Mouse (Mus musculus) heart, adult 2 months (tissue): ENCODE results near the gene Utp6. TPM values are rescaled to one million over a fixed set of nuclear protein-coding genes. Genes with fewer than 3 reads are reported as not detected.
A peak's percentile ranks its signal among the peaks of the same experiment; 100 is the strongest.

Experiments
- DNase-seq, 2 experiments: peaks; one replicate each; pipeline ENCODE4 v3.0.0; 2021
- H3K27ac ChIP-seq: fragments of 200-600 bp; 2 replicates; pipeline ENCODE4 v1.8.1; 2022
- H3K27me3 ChIP-seq: fragments of 200-500 bp; 2 replicates; pipeline ENCODE4 v1.6.1; 2012; ENCODE audit warnings: mild to moderate bottlenecking, low read length, inconsistent platforms, mixed read lengths; ENCODE audit not compliant: control insufficient read depth, insufficient read depth
- H3K36me3 ChIP-seq: fragments of 200-500 bp; 2 replicates; pipeline ENCODE4 v1.6.1; 2012; ENCODE audit warnings: low read length, inconsistent platforms; ENCODE audit not compliant: control insufficient read depth, insufficient read depth
- H3K4me1 ChIP-seq: fragments of 200-500 bp; 2 replicates; pipeline ENCODE4 v1.6.1; 2011; ENCODE audit warnings: low read length; ENCODE audit not compliant: control insufficient read depth, insufficient read depth
- H3K4me3 ChIP-seq: fragments of 200-600 bp; 2 replicates; pipeline ENCODE4 v1.8.1; 2022
- H3K79me2 ChIP-seq: fragments of 200-500 bp; replicated peaks from 2 replicates; pipeline ENCODE4 v1.6.1; 2012; ENCODE audit warnings: mild to moderate bottlenecking, inconsistent platforms, low read length, moderate library complexity, mixed read lengths; ENCODE audit not compliant: control insufficient read depth, insufficient read depth
- H3K9ac ChIP-seq: fragments of 200-500 bp; 2 replicates; pipeline ENCODE4 v1.6.1; 2012; ENCODE audit warnings: low read depth, mild to moderate bottlenecking, control low read depth, inconsistent platforms, low read length, mixed read lengths
- CTCF ChIP-seq: fragments of 200-600 bp; IDR thresholded peaks from 2 replicates; pipeline ENCODE4 v1.8.1; 2022; ENCODE audit warnings: antibody characterized with exemption, mild to moderate bottlenecking, moderate library complexity
- EP300 ChIP-seq: fragments of 200-500 bp; IDR thresholded peaks from 2 replicates; pipeline ENCODE4 v1.6.1; 2011; ENCODE audit warnings: low read depth, low read length, control low read depth; ENCODE audit not compliant: insufficient read depth
- POLR2A ChIP-seq: fragments of 200-500 bp; IDR thresholded peaks from 2 replicates; pipeline ENCODE4 v1.6.1; 2011; ENCODE audit warnings: mild to moderate bottlenecking, low read depth, low read length, control low read depth; ENCODE audit not compliant: insufficient read depth
- WGBS: fragments of 180-500 bp; shearing (Covaris S2); methylation state at CpG from one replicate; pipeline ENCODE4 v1.1.7; 2018; 5-methylcytosine and 5-hydroxymethylcytosine counted together
- intact Hi-C: fragments of 180-260 bp; cut with DNase I; formaldehyde crosslinking; loops from one replicate; pipeline ENCODE4 v1.15.1; 2025
- polyA plus RNA-seq: library from polyadenylated mRNA; depleted of rRNA; stranded (reverse); fragments of >200 nt; gene quantifications from 2 replicates; pipeline ENCODE4 v1.2.3, GENCODE M21; 2012
- total RNA-seq, 2 experiments: library from RNA; stranded (reverse); gene quantifications; 2 replicates each; pipeline ENCODE4 v1.2.3; 2021

The Utp6 gene
- total and polyA plus RNA-seq, 3 experiments = 5.9 to 26.6 (median 25.5) TPM

DNA sequence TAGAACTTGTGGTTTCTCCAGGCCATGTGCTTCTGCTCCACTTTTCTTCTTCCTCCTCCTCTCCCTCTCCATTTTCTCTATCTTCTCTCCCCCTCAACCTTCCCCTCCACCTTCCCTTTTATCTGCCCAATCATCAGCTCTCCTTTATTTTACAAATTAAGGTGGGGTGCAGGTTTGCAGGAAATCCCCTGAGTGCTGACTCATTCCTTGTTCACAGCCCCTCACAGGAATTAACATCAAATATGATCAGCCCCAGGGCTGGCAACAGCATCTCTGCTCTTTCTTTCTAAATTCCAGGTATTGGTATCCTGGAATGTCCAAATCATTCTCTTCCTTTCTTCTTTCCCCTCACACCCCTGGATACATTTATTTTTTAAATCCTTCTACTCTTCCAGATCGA, 14.0 kb upstream of the Utp6 start:
- intact Hi-C loops = no loop called here
- Histone ChIP-seq H3K9ac (no peak overlapping the region), H3K79me2 (no peaks in the 10 kb centered on the region), H3K4me1 (peaks cover 2% of the 10 kb centered on the region), H3K27me3 (peaks cover 4% of the 10 kb centered on the region; the same call in 1 of the 2 replicates), H3K4me3 (no peak overlapping the region), H3K27ac (no peak overlapping the region), H3K36me3 (no peaks in the 10 kb centered on the region)
- TF ChIP-seq CTCF = no peak
- TF ChIP-seq EP300 = no peak
- no peak for TF ChIP-seq POLR2A
- 96% methylated on average over 1 of the region's 1 CpGs for WGBS
- DNase-seq = no peak

DNA sequence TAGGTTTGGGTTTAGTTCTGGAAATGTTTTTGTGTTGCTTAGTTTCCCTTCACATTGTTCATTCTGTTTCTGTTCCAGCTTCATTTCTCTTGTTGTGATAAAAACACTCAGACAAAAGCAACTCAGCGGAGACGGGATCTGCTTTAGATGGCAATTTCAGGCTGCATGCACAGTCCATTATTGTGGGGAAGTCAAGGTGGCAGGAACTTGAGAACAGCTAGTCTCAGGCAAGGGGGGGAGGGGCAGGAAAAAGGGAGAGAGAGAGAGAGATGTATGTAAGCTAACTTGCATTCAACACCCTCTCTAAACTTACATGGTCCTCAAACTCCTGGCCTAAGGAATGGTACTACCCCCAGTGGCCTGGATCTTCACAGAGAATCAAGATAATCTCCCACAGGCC, 13.2 kb upstream of the Utp6 start:
- no peak overlapping the region for H3K4me3 ChIP-seq
- H3K36me3 ChIP-seq = no peaks in the 10 kb centered on the region
- peaks cover 2% of the 10 kb centered on the region for H3K4me1 ChIP-seq
- no peak for TF ChIP-seq EP300
- no peak for TF ChIP-seq POLR2A
- TF ChIP-seq CTCF = no peak
- H3K27ac ChIP-seq = no peak overlapping the region
- H3K9ac ChIP-seq = no peak overlapping the region
- peaks cover 4% of the 10 kb centered on the region; the same call in 1 of the 2 replicates for H3K27me3 ChIP-seq
- DNase-seq = no peak
- 85% methylated on average over 2 of the region's 2 CpGs for WGBS
- H3K79me2 ChIP-seq = no peaks in the 10 kb centered on the region
- intact Hi-C loops = no loop called here

DNA sequence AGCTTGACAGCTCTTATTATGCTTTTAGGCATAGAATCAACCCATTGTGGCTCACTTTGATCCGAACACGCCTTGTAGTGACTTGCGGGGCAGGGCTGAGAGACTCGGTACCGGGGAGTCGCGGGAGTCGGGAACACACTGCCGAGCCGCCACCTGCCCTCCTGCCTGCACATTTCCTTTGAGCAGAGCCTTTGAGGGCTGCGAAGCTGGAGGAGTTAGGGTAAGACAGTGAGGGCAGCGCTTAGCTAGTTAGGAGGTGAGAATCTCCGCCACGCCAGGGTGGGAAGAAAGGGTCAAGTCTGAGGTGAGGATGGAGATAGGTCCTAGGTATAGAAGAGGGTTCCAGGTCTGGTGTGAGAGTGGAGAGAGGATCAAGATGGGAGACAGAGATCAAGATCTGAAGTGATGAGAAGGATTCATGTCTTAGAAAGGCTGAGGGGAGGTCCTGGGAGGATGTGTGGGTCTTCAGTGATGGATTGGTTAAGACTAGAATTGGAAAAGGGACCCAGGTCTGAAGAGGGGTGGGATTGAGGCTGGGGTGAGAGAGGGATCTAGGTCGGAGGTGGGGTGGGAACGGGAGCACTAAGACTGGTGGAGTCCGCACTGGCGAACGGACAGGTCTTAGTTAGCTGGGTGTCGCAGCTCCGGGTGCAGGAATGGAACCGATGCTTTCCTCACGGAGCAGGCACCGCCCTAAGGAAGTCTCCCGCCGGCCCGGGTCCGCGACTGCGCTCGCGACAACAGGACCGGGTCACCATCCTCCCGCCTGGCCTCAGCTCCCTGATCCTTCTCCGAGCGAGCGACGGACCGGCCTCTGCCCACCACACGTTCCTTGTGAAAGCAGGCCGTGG, 11.7 kb upstream of the Utp6 start:
- TF ChIP-seq CTCF (no peak), EP300 (no peak), POLR2A (no peak)

DNA sequence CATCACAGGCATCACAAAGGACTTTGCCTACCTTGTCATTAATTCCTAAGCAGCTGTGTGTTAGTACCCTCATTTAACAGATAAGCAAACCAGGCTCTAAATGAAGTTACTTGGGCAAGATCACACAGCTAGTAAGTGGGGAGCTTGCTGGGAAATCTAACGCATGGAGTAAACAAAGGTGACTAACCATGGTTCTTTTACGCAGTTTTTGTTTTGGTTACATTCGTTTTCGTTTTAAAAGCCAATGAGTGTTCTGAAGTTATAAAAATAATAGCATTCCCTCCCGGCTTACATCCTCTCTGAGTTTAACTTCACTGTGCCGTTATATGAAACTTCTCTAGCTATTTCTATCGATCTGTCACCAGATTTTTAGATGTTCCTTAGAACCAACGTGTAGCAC, 10.9 kb upstream of the Utp6 start:
- H3K79me2 ChIP-seq = no peaks in the 10 kb centered on the region
- no peak for DNase-seq
- H3K9ac ChIP-seq = no peak overlapping the region
- TF ChIP-seq POLR2A (no peak), CTCF (no peak), EP300 (no peak)
- intact Hi-C loops = no loop called here
- peaks cover 4% of the 10 kb centered on the region; the same call in 1 of the 2 replicates for H3K27me3 ChIP-seq
- no peak overlapping the region for H3K27ac ChIP-seq
- no peaks in the 10 kb centered on the region for H3K36me3 ChIP-seq
- WGBS = 17% methylated on average over 8 of the region's 8 CpGs
- H3K4me3 ChIP-seq = peak overlapping the region; percentile 39
- peaks cover 2% of the 10 kb centered on the region for H3K4me1 ChIP-seq

More for the DNA sequence above, 11.7 kb upstream of the Utp6 start:
- 2% methylated on average over 41 of the region's 41 CpGs for WGBS
- peaks cover 4% of the 10 kb centered on the region; the same call in 1 of the 2 replicates for H3K27me3 ChIP-seq
- H3K27ac ChIP-seq = no peak overlapping the region
- no peaks in the 10 kb centered on the region for H3K79me2 ChIP-seq
- peaks cover 2% of the 10 kb centered on the region for H3K4me1 ChIP-seq
- H3K4me3 ChIP-seq = peak overlapping the region; percentile 39
- intact Hi-C loops = no loop called here
- peak; percentile 18 to 39 for DNase-seq
- peak overlapping the region; percentile 52 for H3K9ac ChIP-seq
- no peaks in the 10 kb centered on the region for H3K36me3 ChIP-seq

DNA sequence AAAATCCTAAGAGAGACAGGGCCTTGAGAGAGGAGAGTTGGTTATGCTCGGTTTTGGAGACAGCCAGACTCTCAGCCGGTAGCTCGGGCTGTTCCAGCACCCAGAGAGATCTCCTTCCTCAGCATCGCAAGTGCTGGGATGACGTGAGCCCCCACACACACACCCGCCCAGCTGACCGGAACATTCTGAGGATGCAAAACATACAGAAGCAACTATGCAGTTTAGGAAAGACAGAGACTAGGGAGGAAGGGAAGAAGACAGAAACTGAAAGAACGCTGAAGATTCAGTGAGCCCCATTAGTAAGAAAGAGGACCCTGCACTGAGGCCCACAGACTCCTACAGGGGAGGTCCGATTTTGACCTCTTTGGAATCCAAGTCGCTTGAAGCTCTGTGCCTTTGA, 5.6 kb upstream of the Utp6 start:
- Histone ChIP-seq H3K9ac (no peak overlapping the region), H3K27ac (no peak overlapping the region), H3K4me3 (no peak overlapping the region), H3K36me3 (no peaks in the 10 kb centered on the region), H3K79me2 (no peaks in the 10 kb centered on the region), H3K4me1 (no peaks in the 10 kb centered on the region), H3K27me3 (no peaks in the 10 kb centered on the region)
- DNase-seq = no peak
- intact Hi-C loops = no loop called here
- 77% methylated on average over 10 of the region's 10 CpGs for whole genome bisulfite sequencing
- no peak for TF ChIP-seq POLR2A

DNA sequence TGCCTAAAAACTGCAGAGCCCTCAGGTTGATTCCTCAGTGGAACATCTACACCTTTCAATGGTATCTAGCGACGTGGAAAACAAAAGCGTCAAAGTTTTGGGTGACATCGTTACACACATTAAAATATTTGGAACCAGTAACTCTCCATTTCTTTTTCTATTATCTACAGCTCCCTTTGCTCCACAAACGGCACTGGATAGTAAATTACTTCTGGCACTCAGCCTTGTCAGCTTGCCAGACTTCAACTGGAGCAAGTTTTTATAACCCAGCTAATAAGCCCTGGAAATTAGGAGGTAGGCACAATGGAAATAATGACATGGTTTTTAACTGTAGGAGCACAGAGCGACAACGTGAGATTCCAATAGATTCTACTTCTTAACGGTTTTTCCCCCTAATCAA, 3.7 kb upstream of the Utp6 start:
- Histone ChIP-seq H3K4me3 (no peak overlapping the region), H3K9ac (no peak overlapping the region), H3K79me2 (no peaks in the 10 kb centered on the region), H3K4me1 (no peaks in the 10 kb centered on the region), H3K27me3 (no peaks in the 10 kb centered on the region), H3K36me3 (no peaks in the 10 kb centered on the region), H3K27ac (no peak overlapping the region)
- intact Hi-C loops = no loop called here
- 31% methylated on average over 8 of the region's 8 CpGs for WGBS
- TF ChIP-seq POLR2A (no peak), EP300 (no peak), CTCF (no peak)
- DNase-seq = no peak
